Mouse (Mus musculus): ENCODE data around the gene Map9. TPM values are rescaled to one million over a fixed set of nuclear protein-coding genes. Genes with fewer than 3 reads are reported as not detected.
"Not testable (repeated sequence)": the region's sequence is repeated elsewhere in the genome, so short reads cannot be mapped to it uniquely, and the experiment has no call there.

Map9 gene
- 16.7 and 20.5 TPM in 2 replicates for polyA plus RNA-seq (2016; fragmentation: Nextera tagmentation; extraction: Ambion mirVana)

DNA sequence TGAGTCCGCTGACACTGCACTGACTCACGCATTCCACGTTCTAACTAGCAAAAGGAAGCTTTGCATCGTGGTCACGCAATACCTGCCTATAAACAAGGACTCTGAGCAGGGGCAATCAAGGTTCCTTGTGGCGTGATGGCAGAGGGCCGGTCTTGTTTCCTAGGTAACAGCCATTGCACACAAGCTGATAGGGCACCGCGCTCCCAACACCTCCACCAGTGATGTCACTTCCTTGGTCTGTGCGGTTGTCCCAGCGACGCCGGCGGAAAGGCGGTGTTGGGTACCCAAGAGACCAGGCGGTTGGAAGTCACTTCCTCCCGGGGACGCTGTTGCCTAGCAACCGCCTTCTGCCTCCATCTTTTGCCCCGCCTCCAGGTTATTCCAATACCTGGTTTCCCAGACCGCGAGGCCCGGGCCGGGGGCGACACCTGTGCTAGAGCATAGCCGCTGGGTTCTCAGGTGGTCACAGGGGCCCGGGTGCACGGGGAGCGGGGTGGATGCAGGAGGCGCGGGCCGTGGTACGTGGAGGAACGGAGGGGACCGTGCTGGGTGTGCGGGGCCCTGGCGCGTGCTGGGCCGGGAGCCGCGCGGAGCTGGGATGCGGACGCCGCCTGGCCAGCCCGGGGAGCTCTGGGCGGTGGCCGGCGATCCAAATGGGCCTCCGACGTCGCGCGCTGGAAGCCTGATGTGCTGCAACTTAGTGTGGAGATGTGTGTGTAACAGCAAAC, at the start of gene Map9:
TSS of gene Map9 (plus strand) at position 248 of the 728 bp plus-strand sequence.
- peak within 1 kb of the TSS; percentile 55 for H3K4me2 ChIP-seq (replicated peaks)
- ATAC-seq (ENCODE audit: low FRiP score): peak; percentile 100
- peak within 1 kb of the TSS; percentile 75 for H3K9ac ChIP-seq
- whole genome bisulfite sequencing: under 1% methylated on average over 54 of the region's 54 CpGs
- H3K36me3 ChIP-seq: no peaks in the 10 kb centered on the region
- H3K27ac ChIP-seq: peak within 1 kb of the TSS; percentile 77
- H3K4me1 ChIP-seq: peaks cover 5% of the 10 kb centered on the region
- H3K4me3 ChIP-seq: peak within 1 kb of the TSS; percentile 88
- H3K27me3 ChIP-seq: no peaks in the 10 kb centered on the region
- no peaks in the 10 kb centered on the region for H3K9me3 ChIP-seq (replicated peaks)

DNA sequence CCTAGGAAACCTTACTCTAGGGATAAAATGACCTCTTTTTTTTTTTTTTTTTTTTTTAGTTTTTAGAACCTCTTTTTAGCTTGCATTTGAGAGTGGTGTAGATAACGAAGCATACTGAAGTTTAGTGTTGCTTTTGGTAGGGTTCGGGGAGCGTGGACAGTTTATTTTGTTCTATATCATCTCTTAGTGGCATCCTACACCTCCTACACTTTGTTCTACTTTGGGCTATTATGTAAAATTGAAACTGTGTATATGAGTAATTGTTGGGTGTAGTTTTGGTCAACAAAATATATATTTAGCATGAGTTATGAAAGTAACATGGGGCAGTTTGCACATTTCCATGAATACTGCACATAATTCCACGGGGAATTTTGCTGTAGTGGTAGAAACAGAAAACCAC, 42.1 kb upstream of the Map9 start:
- 91% methylated on average over 4 of the region's 4 CpGs for WGBS
- H3K4me1 ChIP-seq: no peaks in the 10 kb centered on the region
- H3K27ac ChIP-seq: no peak overlapping the region
- H3K27me3 ChIP-seq: no peaks in the 10 kb centered on the region
- no peak for ATAC-seq (ENCODE audit: low FRiP score)
- H3K4me2 ChIP-seq (replicated peaks): no peak overlapping the region
- H3K36me3 ChIP-seq: no peaks in the 10 kb centered on the region
- H3K9me3 ChIP-seq (replicated peaks): no peaks in the 10 kb centered on the region
- no peak overlapping the region for H3K4me3 ChIP-seq
- no peak overlapping the region for H3K9ac ChIP-seq

DNA sequence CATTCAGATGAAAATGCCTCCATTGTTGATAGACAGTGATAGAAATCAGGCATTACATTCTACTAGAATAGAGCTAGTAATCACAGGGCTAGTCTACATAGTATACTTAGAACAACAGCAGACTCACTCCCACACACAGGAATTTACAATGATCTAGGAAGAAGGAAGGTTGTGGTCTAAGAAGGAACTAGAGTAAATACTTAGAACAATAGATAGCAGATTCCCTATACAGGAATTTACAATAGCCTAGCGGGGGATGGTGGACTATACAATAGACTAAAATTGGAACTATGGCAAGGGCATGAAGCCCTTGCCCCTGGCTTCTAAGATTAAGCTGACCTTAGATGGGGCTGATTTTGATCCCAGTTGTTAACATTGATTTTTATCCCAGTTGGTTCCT, 31.1 kb upstream of the Map9 start:
- H3K4me1 ChIP-seq; H3K9ac ChIP-seq; H3K4me2 ChIP-seq (replicated peaks); H3K9me3 ChIP-seq (replicated peaks); ATAC-seq (ENCODE audit: low FRiP score); H3K36me3 ChIP-seq; H3K4me3 ChIP-seq; H3K27me3 ChIP-seq; H3K27ac ChIP-seq: not testable (repeated sequence)
- 96% methylated on average over 1 of the region's 1 CpGs for WGBS

DNA sequence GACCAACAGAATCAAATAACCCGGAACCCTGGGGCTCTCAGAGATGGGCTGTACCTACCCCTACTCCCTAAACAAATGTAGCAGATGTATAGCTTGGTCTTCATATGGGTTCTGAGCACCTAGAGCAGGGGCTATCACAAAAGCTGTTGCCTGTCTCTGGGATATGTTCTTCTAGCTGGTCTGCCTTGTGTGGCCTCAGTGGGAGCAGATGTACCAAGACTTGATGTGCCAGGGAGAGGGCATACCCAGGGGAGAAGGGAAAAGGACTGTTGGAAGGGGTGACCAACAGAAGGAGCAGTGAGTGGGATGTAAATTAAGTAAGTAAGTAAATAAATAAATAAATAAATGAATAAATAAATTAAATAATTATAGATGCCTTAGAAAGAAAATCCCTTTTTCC, 25.8 kb upstream of the Map9 start:
- no peak for ATAC-seq (ENCODE audit: low FRiP score)
- Histone ChIP-seq H3K4me1 (0 out of 2 replicates have a peak, but pooled peaks cover 4% of the 10 kb centered on the region), H3K27ac (no peak overlapping the region), H3K36me3 (no peaks in the 10 kb centered on the region), H3K9ac (no peak overlapping the region), H3K4me2 (replicated peaks) (no peak overlapping the region), H3K4me3 (no peak overlapping the region), H3K9me3 (replicated peaks) (no peaks in the 10 kb centered on the region), H3K27me3 (peaks cover 4% of the 10 kb centered on the region; the same call in 1 of the 2 replicates)
- 88% methylated on average over 1 of the region's 1 CpGs for WGBS

DNA sequence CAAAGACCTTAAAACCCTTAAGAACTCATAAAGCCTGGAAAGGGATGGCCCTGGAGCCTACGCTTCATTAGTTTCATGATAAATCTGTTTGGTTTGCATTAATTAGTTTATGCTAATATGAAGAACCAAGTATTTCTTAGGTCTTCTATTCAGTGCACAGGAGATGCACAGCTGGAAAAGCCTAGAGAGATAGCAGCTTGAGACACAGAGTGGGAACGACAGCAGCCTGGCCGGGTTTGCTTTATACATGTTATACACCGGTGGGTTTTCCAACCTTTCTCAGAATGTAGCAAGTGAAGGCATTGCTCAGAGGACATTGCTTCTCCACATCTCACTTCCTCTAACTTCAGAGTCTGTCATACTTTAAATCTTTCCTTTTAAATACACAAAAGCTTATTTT, 25.3 kb upstream of the Map9 start:
- 73% methylated on average over 4 of the region's 4 CpGs for WGBS
- Histone ChIP-seq H3K27ac (no peak overlapping the region), H3K36me3 (no peaks in the 10 kb centered on the region), H3K9me3 (replicated peaks) (no peaks in the 10 kb centered on the region), H3K4me2 (replicated peaks) (no peak overlapping the region), H3K9ac (no peak overlapping the region), H3K4me1 (0 out of 2 replicates have a peak, but pooled peaks cover 4% of the 10 kb centered on the region), H3K27me3 (peaks cover 4% of the 10 kb centered on the region; the same call in 1 of the 2 replicates), H3K4me3 (no peak overlapping the region)
- peak; percentile 56 for ATAC-seq (ENCODE audit: low FRiP score)

DNA sequence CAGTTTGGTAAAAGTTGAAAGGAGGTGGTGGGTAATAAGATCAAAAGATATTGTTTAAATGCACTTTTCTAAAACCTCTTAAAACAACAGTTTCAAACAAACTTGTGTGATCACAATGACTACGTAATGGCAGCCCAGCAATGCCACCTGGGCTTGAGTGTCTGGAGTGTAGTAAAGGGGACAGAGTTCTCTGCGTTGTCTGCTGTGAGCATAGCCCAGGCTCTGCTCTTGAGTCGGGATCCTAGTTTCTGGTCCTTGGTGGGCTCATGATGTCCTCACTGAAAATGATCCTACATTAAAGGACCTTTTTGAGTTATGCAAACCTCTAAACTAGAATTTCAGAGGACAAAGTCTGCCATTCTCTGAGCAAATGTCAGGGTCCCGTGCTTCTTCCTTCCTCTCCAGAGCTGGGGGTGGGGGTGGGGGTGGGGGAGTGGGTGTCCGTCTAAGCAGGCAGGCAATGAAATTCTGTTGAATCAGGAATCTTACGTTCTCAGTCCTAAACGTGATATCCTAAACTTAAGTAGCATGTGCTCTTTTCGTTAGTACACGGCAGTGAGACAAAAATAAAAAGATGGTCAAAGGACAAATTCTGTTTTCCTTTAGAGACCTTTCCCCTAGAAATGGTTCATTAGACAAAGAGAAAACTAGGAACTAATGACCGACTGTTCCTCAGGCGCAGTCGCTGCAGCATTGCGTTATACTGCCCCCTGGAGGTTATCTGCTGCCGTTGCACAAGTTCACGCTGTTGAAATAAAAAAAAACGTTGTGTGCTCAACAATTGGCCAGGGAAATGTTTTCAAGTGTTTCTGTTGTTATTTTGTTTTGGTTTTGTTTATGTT, 24.5 kb upstream of the Map9 start:
- H3K4me2 ChIP-seq (replicated peaks): peak overlapping the region; percentile 54
- 8% methylated on average over 16 of the region's 16 CpGs for WGBS
- H3K9me3 ChIP-seq (replicated peaks): no peaks in the 10 kb centered on the region
- H3K27me3 ChIP-seq: peaks cover 4% of the 10 kb centered on the region; the same call in 1 of the 2 replicates
- H3K27ac ChIP-seq: no peak overlapping the region
- peak overlapping the region; percentile 21 for H3K4me3 ChIP-seq
- H3K9ac ChIP-seq: peak overlapping the region; percentile 28
- H3K4me1 ChIP-seq: 0 out of 2 replicates have a peak, but pooled peaks cover 4% of the 10 kb centered on the region
- peak; percentile 81 for ATAC-seq (ENCODE audit: low FRiP score)
- H3K36me3 ChIP-seq: no peaks in the 10 kb centered on the region

DNA sequence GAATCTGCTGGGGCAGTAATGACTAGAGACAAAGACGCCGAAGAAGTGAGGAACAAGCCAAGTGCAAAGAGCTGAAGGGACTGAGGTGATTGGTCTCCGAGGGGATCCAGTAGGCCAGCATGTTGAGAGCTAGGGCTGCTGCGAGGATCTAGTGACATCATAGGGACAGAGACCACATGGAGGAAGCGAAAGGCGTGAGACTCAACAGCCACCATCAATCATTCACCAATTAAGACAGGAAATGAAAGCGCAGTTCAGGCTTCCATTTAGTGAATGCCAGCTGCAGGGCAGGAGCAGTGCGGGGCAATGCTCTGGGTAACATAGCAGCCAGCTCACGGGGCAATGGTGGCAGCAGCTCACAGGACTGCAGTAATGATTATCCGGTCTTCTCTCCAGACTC, 17.7 kb upstream of the Map9 start:
- H3K4me1 ChIP-seq: no peaks in the 10 kb centered on the region
- H3K27ac ChIP-seq: no peak overlapping the region
- 0 out of 2 replicates have a peak, but pooled peaks have one; percentile 11 for ATAC-seq (ENCODE audit: low FRiP score)
- H3K4me2 ChIP-seq (replicated peaks): no peak overlapping the region
- no peak overlapping the region for H3K4me3 ChIP-seq
- no peaks in the 10 kb centered on the region for H3K27me3 ChIP-seq
- no peak overlapping the region for H3K9ac ChIP-seq
- no peaks in the 10 kb centered on the region for H3K9me3 ChIP-seq (replicated peaks)
- H3K36me3 ChIP-seq: no peaks in the 10 kb centered on the region
- WGBS: 63% methylated on average over 10 of the region's 10 CpGs

DNA sequence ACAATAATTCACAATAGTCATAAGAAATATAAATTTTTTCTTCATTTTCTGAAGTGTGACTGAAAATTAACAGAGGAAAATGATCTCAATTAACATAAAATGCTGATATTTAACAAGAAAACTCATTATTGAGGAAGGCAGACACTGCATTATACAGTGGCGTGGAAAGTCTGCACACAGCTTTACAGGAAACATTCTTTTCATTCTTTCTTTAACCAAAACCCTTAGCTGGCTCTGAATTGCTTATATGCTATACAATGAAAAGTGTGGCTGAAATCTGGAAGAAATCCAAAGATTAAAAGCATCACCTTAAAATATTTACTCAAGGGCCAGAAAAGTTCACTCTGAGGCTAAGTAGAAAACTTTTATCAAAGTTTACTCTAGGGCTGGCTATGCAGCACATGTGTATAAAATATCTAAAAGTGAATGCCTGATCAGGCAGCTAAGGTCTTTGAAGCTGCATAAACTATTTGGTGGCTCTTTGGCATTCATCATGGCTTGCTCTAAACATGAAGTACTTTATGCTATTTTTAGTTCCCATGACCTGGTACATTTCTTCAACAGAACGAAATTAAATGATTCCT, 9.5 kb upstream of the Map9 start:
- Histone ChIP-seq H3K9ac (no peak overlapping the region), H3K4me3 (no peak overlapping the region), H3K27me3 (no peaks in the 10 kb centered on the region), H3K36me3 (no peaks in the 10 kb centered on the region), H3K4me1 (no peaks in the 10 kb centered on the region), H3K9me3 (replicated peaks) (no peaks in the 10 kb centered on the region), H3K27ac (no peak overlapping the region), H3K4me2 (replicated peaks) (no peak overlapping the region)
- ATAC-seq (ENCODE audit: low FRiP score): no peak
- 70% methylated on average over 2 of the region's 2 CpGs for WGBS

DNA sequence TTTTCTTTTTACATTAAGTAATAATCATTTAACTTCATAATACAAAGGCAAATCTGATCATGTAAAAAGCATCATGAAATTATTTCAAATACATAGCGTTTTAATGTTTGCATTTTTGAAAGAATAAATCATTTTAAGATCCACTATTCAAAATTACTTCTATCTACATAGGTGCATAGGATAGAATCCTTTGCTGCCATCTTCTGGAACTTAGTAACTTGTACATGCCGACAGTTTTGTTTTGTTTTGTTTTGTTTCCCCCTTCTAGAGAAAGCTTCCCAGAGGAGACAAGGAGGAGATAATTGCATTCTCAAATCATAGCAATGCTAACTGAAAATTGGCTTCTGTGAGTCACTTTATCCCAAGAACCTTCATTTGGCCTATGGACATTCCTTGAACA, 7.5 kb upstream of the Map9 start:
- ATAC-seq (ENCODE audit: low FRiP score): no peak
- Histone ChIP-seq H3K4me2 (replicated peaks) (no peak overlapping the region), H3K9me3 (replicated peaks) (no peaks in the 10 kb centered on the region), H3K27ac (no peak overlapping the region), H3K9ac (no peak overlapping the region), H3K4me1 (no peaks in the 10 kb centered on the region), H3K4me3 (no peak overlapping the region), H3K36me3 (no peaks in the 10 kb centered on the region), H3K27me3 (no peaks in the 10 kb centered on the region)
- WGBS: 33% methylated on average over 2 of the region's 2 CpGs

DNA sequence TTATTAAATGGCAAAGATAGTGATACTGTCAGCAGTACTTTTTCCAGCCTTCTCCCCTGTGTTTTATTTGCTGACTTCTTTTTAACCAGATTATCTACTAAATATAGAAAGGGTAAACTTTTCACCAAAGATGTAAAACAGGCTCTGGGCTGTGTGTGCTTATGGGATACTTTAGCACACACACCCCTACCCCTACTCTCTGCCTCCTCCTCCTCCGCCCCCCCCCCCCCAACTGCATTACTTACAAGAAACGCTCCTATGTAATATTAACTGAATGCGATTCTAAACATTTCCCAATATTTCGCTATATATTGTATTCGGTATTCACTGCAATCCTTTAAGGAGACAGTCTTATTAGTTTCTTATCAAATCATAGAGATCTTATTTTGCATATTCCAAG, 504 bp upstream of the Map9 start:
- peak; percentile 44 for ATAC-seq (ENCODE audit: low FRiP score)
- peak overlapping the region; percentile 55 for H3K4me2 ChIP-seq (replicated peaks)
- peak overlapping the region; percentile 88 for H3K4me3 ChIP-seq
- H3K9me3 ChIP-seq (replicated peaks): no peaks in the 10 kb centered on the region
- H3K4me1 ChIP-seq: peaks cover 5% of the 10 kb centered on the region
- peak overlapping the region; percentile 10; the same call in 1 of the 2 replicates for H3K9ac ChIP-seq
- peak overlapping the region; percentile 64; the same call in 1 of the 2 replicates for H3K27ac ChIP-seq
- H3K27me3 ChIP-seq: no peaks in the 10 kb centered on the region
- 1% methylated on average over 4 of the region's 5 CpGs for WGBS
- H3K36me3 ChIP-seq: no peaks in the 10 kb centered on the region

DNA sequence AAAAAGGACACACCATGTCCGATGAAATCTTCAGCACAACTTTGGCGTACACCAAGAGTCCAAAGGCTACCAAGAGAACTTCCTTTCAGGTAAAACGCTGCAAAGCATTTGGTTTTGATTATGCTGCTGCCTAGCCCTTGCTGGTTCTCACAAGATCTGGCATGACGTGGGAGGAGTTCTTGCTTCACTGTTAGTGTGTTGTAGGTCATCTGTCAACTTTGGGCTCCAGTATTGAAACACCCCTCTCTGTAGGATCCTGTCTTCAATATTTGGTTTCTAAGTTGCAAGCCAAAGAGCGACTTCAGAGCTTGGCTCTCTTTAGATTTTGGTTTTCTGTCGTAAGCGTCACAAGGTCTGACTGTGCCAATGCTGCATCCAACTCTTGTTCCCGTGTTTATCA, 1.2 kb downstream of the Map9 start:
- H3K4me3 ChIP-seq: no peak overlapping the region
- H3K4me1 ChIP-seq: peaks cover 5% of the 10 kb centered on the region
- no peak overlapping the region for H3K9ac ChIP-seq

DNA sequence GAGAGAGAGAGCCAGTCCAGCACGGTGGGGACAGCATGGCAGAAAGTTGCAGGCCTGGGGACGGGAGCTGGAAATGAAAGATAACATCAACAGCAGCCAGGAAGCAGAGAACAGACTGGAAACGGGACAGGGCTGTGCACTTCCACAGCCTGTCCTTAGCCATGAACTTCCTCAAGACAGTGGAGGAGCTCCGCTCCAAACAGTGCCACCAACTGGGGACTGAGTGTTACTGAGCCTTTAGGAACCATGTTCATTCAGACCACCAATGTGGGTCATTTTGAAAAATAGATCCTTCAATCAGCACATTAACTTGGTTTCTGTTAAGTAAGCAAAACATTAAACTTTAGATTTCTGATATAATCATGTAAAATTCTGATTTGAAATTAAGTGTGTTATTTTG, 4.6 kb downstream of the Map9 start:
- WGBS: 44% methylated on average over 4 of the region's 4 CpGs
- no peak overlapping the region for H3K4me2 ChIP-seq (replicated peaks)

More for the DNA sequence above, 1.2 kb downstream of the Map9 start:
- 84% methylated on average over 8 of the region's 8 CpGs for WGBS
- ATAC-seq (ENCODE audit: low FRiP score): no peak
- Histone ChIP-seq H3K4me2 (replicated peaks) (peak overlapping the region; percentile 55), H3K9me3 (replicated peaks) (no peaks in the 10 kb centered on the region), H3K27ac (no peak overlapping the region), H3K27me3 (no peaks in the 10 kb centered on the region), H3K36me3 (peaks cover 8% of the 10 kb centered on the region)

More for the DNA sequence above, 4.6 kb downstream of the Map9 start:
- Histone ChIP-seq H3K27me3 (no peaks in the 10 kb centered on the region), H3K27ac (no peak overlapping the region), H3K4me1 (peaks cover 5% of the 10 kb centered on the region), H3K36me3 (peaks cover 18% of the 10 kb centered on the region), H3K4me3 (no peak overlapping the region), H3K9me3 (replicated peaks) (no peaks in the 10 kb centered on the region), H3K9ac (no peak overlapping the region)
- ATAC-seq (ENCODE audit: low FRiP score): no peak
